Mouse (Mus musculus) thymus, adult 2 months (tissue): Measurements from ENCODE around the gene St14. TPM values are rescaled to one million over a fixed set of nuclear protein-coding genes. Genes with fewer than 3 reads are reported as not detected.
A peak's percentile ranks its signal among the peaks of the same experiment; 100 is the strongest.
"Not testable (repeated sequence)": the region's sequence is repeated elsewhere in the genome, so short reads cannot be mapped to it uniquely, and the experiment has no call there.

ENCODE experiments used
- DNase-seq: peaks from one replicate; pipeline ENCODE4 v3.0.0; 2021
- H3K27ac ChIP-seq: fragments of 200-500 bp; 2 replicates; pipeline ENCODE4 v1.5.1; 2012; ENCODE audit warnings: low read length, control low read depth; ENCODE audit not compliant: control insufficient read depth, insufficient read depth
- H3K27me3 ChIP-seq: fragments of 200-500 bp; 2 replicates; pipeline ENCODE4 v1.6.1; 2012; ENCODE audit warnings: mild to moderate bottlenecking, low read length, moderate library complexity, mixed read lengths; ENCODE audit not compliant: control insufficient read depth, insufficient read depth
- H3K36me3 ChIP-seq: fragments of 200-500 bp; 2 replicates; pipeline ENCODE4 v1.6.1; 2012; ENCODE audit warnings: mild to moderate bottlenecking, low read length, moderate library complexity; ENCODE audit not compliant: control insufficient read depth, insufficient read depth
- H3K4me1 ChIP-seq: fragments of 200-500 bp; replicated peaks from 2 replicates; pipeline ENCODE4 v1.6.1; 2012; ENCODE audit warnings: low read length; ENCODE audit not compliant: control insufficient read depth, insufficient read depth
- H3K4me3 ChIP-seq: fragments of 200-500 bp; 2 replicates; pipeline ENCODE4 v1.5.1; 2012; ENCODE audit warnings: mild to moderate bottlenecking, low read length, control low read depth, moderate library complexity; ENCODE audit not compliant: control insufficient read depth, insufficient read depth
- CTCF ChIP-seq: fragments of 200-500 bp; IDR thresholded peaks from 2 replicates; pipeline ENCODE4 v1.5.1; 2012; ENCODE audit warnings: mild to moderate bottlenecking, control low read depth, low read length, moderate library complexity, borderline replicate concordance; ENCODE audit not compliant: control insufficient read depth, poor library complexity, insufficient read depth; ENCODE audit errors: extremely low read depth
- POLR2A ChIP-seq: fragments of 200-500 bp; IDR thresholded peaks from 2 replicates; pipeline ENCODE4 v1.6.1; 2012; ENCODE audit warnings: mild to moderate bottlenecking, low read length, control low read depth, moderate library complexity; ENCODE audit not compliant: control insufficient read depth, poor library complexity, insufficient read depth; ENCODE audit errors: extremely low read depth
- WGBS: fragments of 180-500 bp; shearing (Covaris S2); methylation state at CpG from one replicate; pipeline ENCODE4 v1.1.7; 2018; 5-methylcytosine and 5-hydroxymethylcytosine counted together
- polyA plus RNA-seq: library from polyadenylated mRNA; depleted of rRNA; stranded (reverse); fragments of >200 nt; gene quantifications from 2 replicates; pipeline ENCODE4 v1.2.3, GENCODE M21; 2012

St14 gene
- polyA plus RNA-seq, 1 experiment, result 15.8 TPM

DNA sequence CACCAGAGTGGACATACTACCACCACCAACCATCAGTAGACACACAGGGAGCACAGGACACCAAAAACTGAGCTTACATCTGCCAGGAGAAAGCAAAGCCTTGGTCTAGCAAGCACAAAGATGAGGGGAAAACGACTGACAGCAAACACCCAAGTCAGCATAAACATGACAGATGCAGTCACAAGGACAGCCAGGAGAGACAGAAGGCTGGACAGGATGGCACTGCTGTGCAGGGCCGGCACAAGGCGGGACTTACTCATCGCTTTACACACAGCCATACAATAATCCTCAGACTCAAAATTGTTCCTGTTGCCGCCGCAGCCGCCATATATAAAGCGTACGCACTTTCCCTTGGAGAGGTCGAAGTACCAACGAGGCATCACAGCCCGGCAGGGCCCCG, 35.7 kb upstream of the St14 start:
- no peaks in the 10 kb centered on the region for H3K4me1 ChIP-seq
- no peak for TF ChIP-seq CTCF
- no peaks in the 10 kb centered on the region for H3K27me3 ChIP-seq
- 98% methylated on average over 13 of the region's 13 CpGs for WGBS
- H3K36me3 ChIP-seq, result no peaks in the 10 kb centered on the region
- H3K27ac ChIP-seq, result no peak overlapping the region
- DNase-seq, result no peak
- H3K4me3 ChIP-seq, result no peak overlapping the region

GRCm38 (mm10) chr9:31165505-31165904, 33.9 kb upstream of the St14 start:
- peaks cover 10% of the 10 kb centered on the region; the same call in 1 of the 2 replicates for H3K36me3 ChIP-seq
- H3K27me3 ChIP-seq, DNase-seq, H3K4me1 ChIP-seq, H3K27ac ChIP-seq, H3K4me3 ChIP-seq: not testable (repeated sequence)
- 91% methylated on average over 3 of the region's 3 CpGs for WGBS

- no peak for TF ChIP-seq CTCF
- TF ChIP-seq POLR2A, result no peak
- Histone ChIP-seq H3K27me3 (no peaks in the 10 kb centered on the region), H3K36me3 (peaks cover 16% of the 10 kb centered on the region; the same call in 1 of the 2 replicates), H3K4me3 (no peak overlapping the region), H3K4me1 (no peaks in the 10 kb centered on the region), H3K27ac (no peak overlapping the region)
- DNase-seq, result no peak
- WGBS, result 26% methylated on average over 1 of the region's 1 CpGs
Measured at GRCm38 (mm10) chr9:31163327-31163726, 31.7 kb upstream of the St14 start.

DNA sequence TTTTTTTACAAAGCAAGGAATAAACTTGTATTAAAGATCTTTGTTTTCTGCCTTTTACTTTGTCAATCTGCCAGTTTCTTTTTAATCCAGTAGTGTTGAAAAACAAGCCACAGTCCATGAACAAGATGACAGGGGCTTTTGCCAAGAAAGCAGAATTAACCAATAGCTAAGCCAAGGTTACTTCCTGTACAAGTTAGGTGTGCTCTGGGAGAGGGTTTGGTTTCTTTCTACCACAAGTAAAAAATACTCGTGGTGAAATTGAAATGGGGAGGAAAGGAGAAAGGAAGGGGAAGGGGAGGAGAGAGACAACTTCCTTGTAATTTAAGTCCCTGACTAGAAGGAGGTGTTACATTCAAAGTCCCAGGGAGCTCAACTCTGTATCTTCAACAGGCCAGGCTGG, 31.3 kb upstream of the St14 start:
- DNase-seq, result no peak
- Histone ChIP-seq H3K4me1 (no peaks in the 10 kb centered on the region), H3K4me3 (no peak overlapping the region), H3K36me3 (peaks cover 16% of the 10 kb centered on the region; the same call in 1 of the 2 replicates), H3K27me3 (no peaks in the 10 kb centered on the region), H3K27ac (no peak overlapping the region)
- 0% methylated on average over 1 of the region's 1 CpGs for WGBS
- TF ChIP-seq CTCF (no peak), POLR2A (no peak)

DNA sequence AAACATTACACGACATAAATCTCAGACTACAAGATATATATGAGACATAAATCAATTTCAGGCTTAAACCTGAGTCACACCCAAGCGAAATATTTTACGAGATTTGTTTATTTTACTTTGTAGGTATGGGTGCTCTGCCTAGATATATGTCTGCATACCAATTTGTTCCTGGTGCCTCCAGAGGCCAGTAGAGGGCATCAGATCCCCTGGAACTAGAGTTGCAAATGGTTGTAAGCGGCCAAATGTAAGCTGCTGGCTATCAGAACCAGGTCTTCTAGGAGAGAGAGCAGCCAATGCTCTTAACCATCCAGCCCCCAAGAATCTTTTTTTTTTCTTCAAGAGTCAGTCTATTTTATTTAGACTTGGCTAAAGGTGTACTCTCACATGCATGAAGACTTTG, 28.3 kb upstream of the St14 start:
- no peak overlapping the region for H3K4me3 ChIP-seq
- WGBS, result 96% methylated on average over 4 of the region's 4 CpGs
- H3K36me3 ChIP-seq, result peaks cover 28% of the 10 kb centered on the region
- H3K4me1 ChIP-seq, result no peaks in the 10 kb centered on the region
- no peaks in the 10 kb centered on the region for H3K27me3 ChIP-seq
- no peak overlapping the region for H3K27ac ChIP-seq
- peak; percentile 24 for DNase-seq
- TF ChIP-seq POLR2A (no peak), CTCF (no peak)

DNA sequence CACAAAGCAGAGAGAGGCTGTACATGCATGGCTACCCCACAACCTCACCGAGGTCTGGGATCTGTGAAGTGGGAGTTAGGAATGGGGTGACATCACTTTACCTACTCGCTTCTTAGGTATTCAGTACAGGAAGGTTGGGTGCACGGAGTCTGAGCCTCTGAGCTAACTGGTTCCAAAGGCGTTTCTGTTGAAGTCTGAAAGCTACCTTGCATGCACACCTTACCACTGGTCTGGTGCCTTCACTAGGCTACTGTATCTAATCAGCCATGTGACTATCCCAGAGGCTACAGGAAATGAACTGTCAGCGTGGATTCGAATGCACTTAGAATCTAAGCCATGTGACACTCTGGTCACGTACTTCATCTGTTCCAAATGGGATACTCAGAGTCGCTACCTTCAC, 24.9 kb upstream of the St14 start:
- Histone ChIP-seq H3K36me3 (peaks cover 25% of the 10 kb centered on the region), H3K4me3 (no peak overlapping the region), H3K4me1 (no peaks in the 10 kb centered on the region), H3K27me3 (no peaks in the 10 kb centered on the region), H3K27ac (no peak overlapping the region)
- 94% methylated on average over 8 of the region's 8 CpGs for WGBS
- no peak for DNase-seq
- TF ChIP-seq POLR2A (no peak), CTCF (no peak)

GRCm38 (mm10) chr9:31151050-31151449, 19.4 kb upstream of the St14 start:
- TF ChIP-seq CTCF (no peak), POLR2A (no peak)
- H3K36me3 ChIP-seq, result 0 out of 2 replicates have a peak, but pooled peaks cover 3% of the 10 kb centered on the region
- H3K27me3 ChIP-seq, result no peaks in the 10 kb centered on the region
- H3K4me3 ChIP-seq, result no peak overlapping the region
- H3K4me1 ChIP-seq, result no peaks in the 10 kb centered on the region
- 80% methylated on average over 2 of the region's 2 CpGs for WGBS
- no peak for DNase-seq
- no peak overlapping the region for H3K27ac ChIP-seq
